10 mouse cellular contexts compared by ENCODE assay signal in the genomic region with DNA sequence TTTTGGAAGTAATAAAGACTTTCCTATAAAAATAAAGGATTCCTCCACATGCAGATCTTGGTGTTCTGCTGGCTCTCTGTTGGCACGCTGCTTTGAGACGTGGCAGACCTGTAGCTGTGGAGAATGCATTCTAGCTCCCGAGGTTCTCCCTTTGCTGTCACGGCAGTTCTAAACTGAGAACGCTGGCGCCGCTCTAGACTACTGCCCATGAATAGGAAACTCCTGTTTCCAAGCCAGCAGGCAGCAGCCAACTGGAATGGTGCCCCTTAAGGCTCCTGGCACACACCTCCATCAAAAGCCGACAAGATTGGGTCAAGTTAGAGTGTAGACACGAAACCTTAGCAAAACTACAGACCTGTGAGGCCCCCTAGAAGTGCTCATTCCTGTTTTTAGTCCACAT. TPM values are rescaled to one million over a fixed set of nuclear protein-coding genes. Genes with fewer than 3 reads are reported as not detected.
DNase-seq lines count a peak whose midpoint lies in the region; ATAC-seq lines count a peak whose summit lies in the region.
"Had no signal": no experiment of that assay in that cellular context is flagged by ENCODE, and none has a peak within 500 bp of the region (broad histone marks: within the 10 kb centered on the region; RNA-seq: fewer than 3 reads in every experiment).

No protein-coding gene starts in this region.

- no peak for ATAC-seq in kidney, embryonic 16.5 days (ENCODE audit: low FRiP score, low TSS enrichment)
- ATAC-seq in inflammation-experienced regulatory T-cells, adult 6 months, result no peak

- H3K36me3 ChIP-seq in kidney, embryonic 16.5 days (ENCODE audit: insufficient read depth, low read length), result peaks cover 6% of the 10 kb centered on the region; the same call in 1 of the 2 replicates

- no peaks in the 10 kb centered on the region for H3K27me3 ChIP-seq in kidney, embryonic 16.5 days (ENCODE audit: insufficient read depth, low read length)
- H3K27me3 ChIP-seq: embryonic facial prominence, embryonic 13.5 days; lung, embryonic 15.5 days had no signal

- no peak overlapping the region for H3K4me3 ChIP-seq in kidney, embryonic 16.5 days (ENCODE audit: low read length)
- H3K4me3 ChIP-seq: embryonic facial prominence, embryonic 13.5 days; lung, embryonic 15.5 days had no signal

- H3K4me2 ChIP-seq in kidney, embryonic 16.5 days (replicated peaks; ENCODE audit: low read depth, low read length), result no peak overlapping the region
- H3K4me2 ChIP-seq: embryonic facial prominence, embryonic 13.5 days; lung, embryonic 15.5 days had no signal

- no peak overlapping the region for H3K9ac ChIP-seq in kidney, embryonic 16.5 days (replicated peaks; ENCODE audit: low read length)
- H3K9ac ChIP-seq: embryonic facial prominence, embryonic 13.5 days; lung, embryonic 15.5 days had no signal

- WGBS in kidney, embryonic 16.5 days, result 91% methylated on average over 9 of the region's 9 CpGs

- no peaks in the 10 kb centered on the region for H3K9me3 ChIP-seq in kidney, embryonic 16.5 days (ENCODE audit: low read length)
- H3K9me3 ChIP-seq: embryonic facial prominence, embryonic 13.5 days; lung, embryonic 15.5 days had no signal

- intact Hi-C loops in left cerebral cortex, postnatal 10 days (cut with DNase I), result no loop called here

- no peak overlapping the region for H3K27ac ChIP-seq in kidney, embryonic 16.5 days (ENCODE audit: low read length)
- H3K27ac ChIP-seq: embryonic facial prominence, embryonic 13.5 days; lung, embryonic 15.5 days had no signal

- H3K4me1 ChIP-seq in kidney, embryonic 16.5 days (ENCODE audit: insufficient read depth, low read length), result peaks cover 5% of the 10 kb centered on the region; the same call in 1 of the 2 replicates
- H3K4me1 ChIP-seq: lung, embryonic 15.5 days had no signal

- peak; percentile 61 to 64 for DNase-seq in kidney, adult 8-10 months
- DNase-seq in cerebellum, adult 8-10 months, result peak; percentile 61
- DNase-seq in frontal cortex, postnatal 36 days (ENCODE audit: low spot score in 2 of 2), result peak; percentile 47 to 73
- peak; percentile 43 to 52 for DNase-seq in left cerebral cortex, postnatal 10 days (ENCODE audit: extremely low spot score in 1 of 2, low spot score in 2 of 2)
- DNase-seq in thymus, postnatal 25 days, result no peak
- DNase-seq in lung, postnatal 10 days, result no peak

RNA-seq across cellular contexts. Expression of a gene that starts 10.8 kb away (rescaled TPM):
- 88.6 and 97.2 TPM in 2 replicates for polyA plus RNA-seq in kidney, embryonic 16.5 days (2015; fragmentation: Nextera tagmentation; extraction: Ambion mirVana)
- 10 to 100 TPM; 29.7 to 36.4 TPM for total RNA-seq in left cerebral cortex, postnatal 10 days (2021)
- 10 to 100 TPM; 20.3 to 27.2 (median 24.9) TPM for polyA plus RNA-seq in inflammation-experienced regulatory T-cells, adult 6 months (2017; shearing (Covaris generic))

RNA-seq across cellular contexts. Expression of a gene that starts 37.7 kb away (rescaled TPM):
- 0.09 and 0.12 TPM in 2 replicates for polyA plus RNA-seq in kidney, embryonic 16.5 days (2015; fragmentation: Nextera tagmentation; extraction: Ambion mirVana)
- total RNA-seq in left cerebral cortex, postnatal 10 days (2021), result under 1 TPM; 0.19 to 0.59 TPM
- not detected for polyA plus RNA-seq in inflammation-experienced regulatory T-cells, adult 6 months (2017; shearing (Covaris generic))
- polyA plus RNA-seq: embryonic facial prominence, embryonic 13.5 days had no signal

RNA-seq across cellular contexts. Expression of a gene that starts 38.4 kb away (rescaled TPM):
- polyA plus RNA-seq in kidney, embryonic 16.5 days (2015; fragmentation: Nextera tagmentation; extraction: Ambion mirVana), result 202 and 219 TPM in 2 replicates
- total RNA-seq in left cerebral cortex, postnatal 10 days (2021), result 10 to 100 TPM; 38.0 to 42.6 TPM
- 100 to 1,000 TPM; 373 to 490 (median 480) TPM for polyA plus RNA-seq in inflammation-experienced regulatory T-cells, adult 6 months (2017; shearing (Covaris generic))

RNA-seq across cellular contexts. Expression of a gene that starts 38.5 kb away (rescaled TPM):
- polyA plus RNA-seq in kidney, embryonic 16.5 days (2015; fragmentation: Nextera tagmentation; extraction: Ambion mirVana), result 403 and 405 TPM in 2 replicates
- total RNA-seq in left cerebral cortex, postnatal 10 days (2021), result 100 to 1,000 TPM; 151 to 160 TPM
- 10 to 100 TPM; 60.8 to 70.7 (median 70.0) TPM for polyA plus RNA-seq in inflammation-experienced regulatory T-cells, adult 6 months (2017; shearing (Covaris generic))

Comparison
In these comparisons a context has a peak if more than half of its experiments do, and no peak if none do; other contexts are left out.
1. DNase-seq: peak in kidney, adult 8-10 months (2 of 2), cerebellum, adult 8-10 months (single experiment), frontal cortex, postnatal 36 days (2 of 2) and left cerebral cortex, postnatal 10 days (2 of 2); none in thymus, postnatal 25 days (single experiment) and lung, postnatal 10 days (single experiment).